Mouse (Mus musculus): Measurements from ENCODE around the gene Vmn2r96. TPM values are rescaled to one million over a fixed set of nuclear protein-coding genes. Genes with fewer than 3 reads are reported as not detected.
"Not testable (repeated sequence)": the region's sequence is repeated elsewhere in the genome, so short reads cannot be mapped to it uniquely, and the experiment has no call there.

The Vmn2r96 gene
- not detected in 2 replicates for total RNA-seq (2021)
- long read RNA-seq, experiment 1 = 0 reads
- long read RNA-seq, experiment 2 = 0 reads

DNA sequence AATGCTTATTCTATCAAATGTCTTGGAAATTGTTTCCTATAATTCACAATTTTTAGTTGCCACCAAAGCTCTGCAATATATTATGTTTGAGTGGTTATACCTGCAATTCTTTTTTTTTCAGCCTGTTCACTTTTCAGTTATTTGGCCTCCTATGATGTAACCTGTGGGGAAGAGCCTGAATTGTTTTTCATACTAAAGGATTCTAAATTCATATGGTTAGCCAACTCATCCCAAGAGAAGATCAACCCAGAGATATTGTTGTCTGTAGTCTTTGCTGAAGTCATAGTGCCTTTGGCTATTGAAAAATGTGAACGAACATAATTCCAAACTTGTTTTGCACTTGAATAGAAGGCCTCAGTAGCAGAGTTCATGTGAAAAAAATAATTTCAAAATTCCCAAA lies at the start of gene Vmn2r96:
TSS of gene Vmn2r96 (plus strand) at position 301 of the 400 bp plus-strand sequence.
- not testable (repeated sequence) for DNase-seq

- no peak for DNase-seq
Measured at GRCm38 (mm10) chr17:18523371-18523770, 49.6 kb upstream of the Vmn2r96 start.

GRCm38 (mm10) chr17:18523991-18524390 lies 49.0 kb upstream of the Vmn2r96 start:
- DNase-seq = no peak

DNA sequence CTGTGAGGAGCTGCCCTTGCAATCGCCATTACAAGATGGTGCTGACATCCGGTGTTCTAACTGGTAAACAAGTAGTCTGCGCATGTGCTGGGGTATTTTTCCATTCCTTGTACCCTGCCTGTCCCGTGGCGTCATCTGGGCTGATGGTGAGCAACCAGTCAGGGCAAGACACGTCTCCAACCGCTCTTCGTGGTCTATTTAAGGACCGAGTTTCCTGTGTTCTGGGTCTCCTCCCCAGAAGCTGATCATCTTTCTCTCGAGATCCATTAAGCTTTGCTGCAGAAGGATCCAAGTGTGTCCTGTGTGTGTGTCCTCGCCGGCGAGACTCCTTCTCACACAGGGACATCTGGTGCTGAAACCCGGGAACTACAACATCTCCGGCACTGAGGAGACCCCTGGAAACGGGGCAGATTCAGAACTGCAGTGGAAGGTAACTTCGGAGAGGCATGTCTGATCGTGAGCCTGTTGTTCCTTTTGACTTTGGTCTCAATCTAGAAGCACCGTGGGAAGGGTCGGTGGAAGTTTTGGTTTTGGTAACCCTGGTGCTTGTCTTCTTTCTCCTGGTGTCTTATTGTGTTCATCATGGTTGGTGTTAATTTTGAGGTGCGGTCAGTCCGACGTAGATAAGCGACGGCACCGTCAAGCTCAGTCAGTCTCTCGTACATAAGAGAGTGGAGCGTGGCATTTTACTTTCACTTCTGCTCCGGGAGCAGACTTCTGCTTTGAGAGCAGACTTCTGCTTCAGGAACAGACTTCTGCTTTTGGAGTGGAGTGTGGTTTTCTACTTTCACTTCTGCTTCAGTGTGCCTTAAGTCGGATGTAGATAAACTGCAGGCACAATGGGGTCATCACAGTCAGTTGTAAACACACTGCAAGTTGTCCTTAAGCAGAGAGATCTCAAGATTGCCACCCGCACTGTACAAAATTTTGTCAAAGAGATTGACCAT lies 14.5 kb upstream of the Vmn2r96 start:
- DNase-seq = not testable (repeated sequence)

GRCm38 (mm10) chr17:18566186-18566585 lies 6.8 kb upstream of the Vmn2r96 start:
- not testable (repeated sequence) for DNase-seq

GRCm38 (mm10) chr17:18615151-18615550 lies 42.2 kb downstream of the Vmn2r96 start:
- not testable (repeated sequence) for DNase-seq

- DNase-seq = no peak
Measured at GRCm38 (mm10) chr17:18626532-18626931, 53.6 kb downstream of the Vmn2r96 start.

Other genes starting within 250 kb of the Vmn2r96 start
- gene Vmn2r95, start 149.1 kb upstream of the Vmn2r96 start, total RNA-seq (2021) = not detected in 2 replicates